In genomic region chr1:38767812-38768211, GRCm38 (mm10) we compare ENCODE assay signal across 8 mouse cellular contexts.
DNase-seq lines count a peak whose midpoint lies in the region; ATAC-seq and TF ChIP-seq lines count a peak whose summit lies in the region.

No protein-coding gene starts in this region.

- TF ChIP-seq POLR2A in heart, adult 2 months (IDR thresholded peaks at IDR 0.05; ENCODE audit: insufficient read depth, low read depth, low read length) = no peak
- no peak for TF ChIP-seq POLR2A in testis, adult 2 months (IDR thresholded peaks at IDR 0.05; ENCODE audit: control insufficient read depth, low read depth, low read length)

- no peaks in the 10 kb centered on the region for H3K79me2 ChIP-seq in heart, adult 2 months (replicated peaks; ENCODE audit: control insufficient read depth, insufficient read depth, low read length)

- 10% methylated on average over 11 of the region's 11 CpGs for WGBS in embryonic facial prominence, embryonic 11.5 days
- WGBS in heart, adult 2 months = 17% methylated on average over 11 of the region's 11 CpGs
- 9% methylated on average over 11 of the region's 11 CpGs for WGBS in kidney, embryonic 15.5 days
- WGBS in liver, embryonic 14.5 days (ENCODE audit: insufficient replicate concordance) = 10% methylated on average over 11 of the region's 11 CpGs
- WGBS in neural tube, embryonic 13.5 days = 9% methylated on average over 11 of the region's 11 CpGs

- intact Hi-C loops in heart, adult 2 months (cut with DNase I) = loop anchor here (1.0 kb wide), 2 partner anchors 375 to 583 kb away; no protein-coding TSS in a partner anchor

- H3K9ac ChIP-seq in embryonic facial prominence, embryonic 11.5 days (replicated peaks; ENCODE audit: low read length) = no peak overlapping the region
- H3K9ac ChIP-seq in heart, adult 2 months (ENCODE audit: low read depth, low read length) = no peak overlapping the region
- H3K9ac ChIP-seq in kidney, embryonic 15.5 days = peak overlapping the region; percentile 33; the same call in 1 of the 2 replicates
- peak overlapping the region; percentile 27 for H3K9ac ChIP-seq in liver, embryonic 14.5 days (replicated peaks)
- 0 out of 2 replicates have a peak overlapping the region, but pooled peaks have one; percentile 41 for H3K9ac ChIP-seq in neural tube, embryonic 13.5 days

- no peak overlapping the region; the same call in 1 of the 2 replicates for H3K4me2 ChIP-seq in embryonic facial prominence, embryonic 11.5 days (ENCODE audit: low read depth, low read length)
- H3K4me2 ChIP-seq in kidney, embryonic 15.5 days = peak overlapping the region; percentile 53
- peak overlapping the region; percentile 59 for H3K4me2 ChIP-seq in liver, embryonic 14.5 days (ENCODE audit: low read depth)
- H3K4me2 ChIP-seq in neural tube, embryonic 13.5 days = peak overlapping the region; percentile 38

- H3K36me3 ChIP-seq in embryonic facial prominence, embryonic 11.5 days (replicated peaks; ENCODE audit: control insufficient read depth, insufficient read depth, low read depth, low read length) = no peaks in the 10 kb centered on the region
- no peaks in the 10 kb centered on the region for H3K36me3 ChIP-seq in heart, adult 2 months (ENCODE audit: control insufficient read depth, insufficient read depth, low read length)
- H3K36me3 ChIP-seq in kidney, embryonic 15.5 days = no peaks in the 10 kb centered on the region
- no peaks in the 10 kb centered on the region for H3K36me3 ChIP-seq in liver, embryonic 14.5 days (replicated peaks; ENCODE audit: control insufficient read depth, insufficient read depth, low read depth)
- no peaks in the 10 kb centered on the region for H3K36me3 ChIP-seq in neural tube, embryonic 13.5 days
- no peaks in the 10 kb centered on the region for H3K36me3 ChIP-seq in testis, adult 2 months (ENCODE audit: control insufficient read depth, insufficient read depth, low read length)

- DNase-seq in 3134 (ENCODE audit: extremely low read depth, insufficient read length, low spot score) = peak; percentile 29
- peak; percentile 69 to 75 for DNase-seq in adrenal gland, adult 18-20 months (ENCODE audit: low spot score in 2 of 2)
- peak; percentile 91 for DNase-seq in embryonic facial prominence, embryonic 11.5 days (ENCODE audit: low spot score)
- DNase-seq in heart, adult 2 months = peak; percentile 63 to 80
- DNase-seq in liver, embryonic 14.5 days (ENCODE audit: low read depth in 3 of 3, low spot score in 3 of 3) = peak; percentile 49 to 58 (median 52)

- TF ChIP-seq CTCF in heart, adult 2 months (IDR thresholded peaks at IDR 0.05) = peak; percentile 82
- peak; percentile 93 for TF ChIP-seq CTCF in liver, embryonic 14.5 days (IDR thresholded peaks at IDR 0.05; ENCODE audit: low read depth)
- TF ChIP-seq CTCF in testis, adult 2 months (IDR thresholded peaks at IDR 0.05; ENCODE audit: control insufficient read depth, insufficient read depth, insufficient replicate concordance, low read depth, low read length) = peak; percentile 90

- H3K27ac ChIP-seq in embryonic facial prominence, embryonic 11.5 days (replicated peaks; ENCODE audit: low read depth, low read length) = no peak overlapping the region
- H3K27ac ChIP-seq in heart, adult 2 months = no peak overlapping the region
- peak overlapping the region; percentile 91 for H3K27ac ChIP-seq in kidney, embryonic 15.5 days
- peak overlapping the region; percentile 53 for H3K27ac ChIP-seq in liver, embryonic 14.5 days
- peak overlapping the region; percentile 81 for H3K27ac ChIP-seq in neural tube, embryonic 13.5 days (replicated peaks)
- no peak overlapping the region for H3K27ac ChIP-seq in testis, adult 2 months (ENCODE audit: control insufficient read depth, insufficient read depth, low read depth, low read length)

- no peaks in the 10 kb centered on the region for H3K9me3 ChIP-seq in embryonic facial prominence, embryonic 11.5 days (replicated peaks; ENCODE audit: control insufficient read depth, low read length)
- no peaks in the 10 kb centered on the region for H3K9me3 ChIP-seq in kidney, embryonic 15.5 days (replicated peaks)
- no peaks in the 10 kb centered on the region for H3K9me3 ChIP-seq in liver, embryonic 14.5 days (ENCODE audit: control insufficient read depth, low read length)
- no peaks in the 10 kb centered on the region for H3K9me3 ChIP-seq in neural tube, embryonic 13.5 days

- no peaks in the 10 kb centered on the region for H3K27me3 ChIP-seq in embryonic facial prominence, embryonic 11.5 days (ENCODE audit: control insufficient read depth, insufficient read depth, low read length)
- no peaks in the 10 kb centered on the region for H3K27me3 ChIP-seq in heart, adult 2 months (ENCODE audit: control insufficient read depth, insufficient read depth, low read length)
- 0 out of 2 replicates have a peak, but pooled peaks cover 3% of the 10 kb centered on the region for H3K27me3 ChIP-seq in kidney, embryonic 15.5 days
- no peaks in the 10 kb centered on the region for H3K27me3 ChIP-seq in liver, embryonic 14.5 days (ENCODE audit: control insufficient read depth, insufficient read depth, low read length)
- no peaks in the 10 kb centered on the region; the same call in 1 of the 2 replicates for H3K27me3 ChIP-seq in neural tube, embryonic 13.5 days
- H3K27me3 ChIP-seq in testis, adult 2 months (ENCODE audit: control insufficient read depth, insufficient read depth, low read length) = no peaks in the 10 kb centered on the region

- no peak for ATAC-seq in embryonic facial prominence, embryonic 11.5 days (replicated peaks; ENCODE audit: insufficient number of reproducible peaks, low FRiP score, low TSS enrichment, low read depth)
- 0 out of 2 replicates have a peak, but pooled peaks have one; percentile 38 for ATAC-seq in kidney, embryonic 15.5 days (replicated peaks; ENCODE audit: low FRiP score)
- ATAC-seq in liver, embryonic 14.5 days (ENCODE audit: insufficient read depth) = peak; percentile 35; the same call in 1 of the 2 replicates
- ATAC-seq in neural tube, embryonic 13.5 days (ENCODE audit: low read depth) = peak; percentile 75

- no peak for TF ChIP-seq EP300 in heart, adult 2 months (IDR thresholded peaks at IDR 0.05; ENCODE audit: insufficient read depth, low read depth, low read length)
- no peak for TF ChIP-seq EP300 in liver, embryonic 14.5 days (IDR thresholded peaks at IDR 0.05; ENCODE audit: low read depth)

- H3K4me3 ChIP-seq in embryonic facial prominence, embryonic 11.5 days (ENCODE audit: low read depth, low read length) = 0 out of 2 replicates have a peak overlapping the region, but pooled peaks have one; percentile 1
- H3K4me3 ChIP-seq in heart, adult 2 months = no peak overlapping the region
- peak overlapping the region; percentile 30 for H3K4me3 ChIP-seq in kidney, embryonic 15.5 days (replicated peaks)
- H3K4me3 ChIP-seq in liver, embryonic 14.5 days (ENCODE audit: insufficient read depth in 1 of 2, low read depth in 2 of 2, low read length in 2 of 2) = no peak overlapping the region; a peak in 1 of 4 replicates
- H3K4me3 ChIP-seq in neural tube, embryonic 13.5 days = no peak overlapping the region
- H3K4me3 ChIP-seq in testis, adult 2 months (ENCODE audit: control insufficient read depth, low read depth, low read length) = no peak overlapping the region

- H3K4me1 ChIP-seq in embryonic facial prominence, embryonic 11.5 days (ENCODE audit: control insufficient read depth, insufficient read depth, low read length) = no peaks in the 10 kb centered on the region
- H3K4me1 ChIP-seq in heart, adult 2 months (ENCODE audit: control insufficient read depth, insufficient read depth, low read length) = no peaks in the 10 kb centered on the region
- peaks cover 38% of the 10 kb centered on the region for H3K4me1 ChIP-seq in kidney, embryonic 15.5 days
- peaks cover 8 to 16% of the 10 kb centered on the region in 2 experiments; a peak in 3 of 4 replicates for H3K4me1 ChIP-seq in liver, embryonic 14.5 days (replicated peaks; ENCODE audit: control insufficient read depth in 2 of 2, insufficient read depth in 2 of 2, low read length in 1 of 2)
- H3K4me1 ChIP-seq in neural tube, embryonic 13.5 days (replicated peaks) = peaks cover 50% of the 10 kb centered on the region
- peaks cover 6% of the 10 kb centered on the region for H3K4me1 ChIP-seq in testis, adult 2 months (ENCODE audit: control insufficient read depth, insufficient read depth, low read length)

Comparison
In these comparisons a context has a peak if more than half of its experiments do, and no peak if none do; other contexts are left out.
1. DNase-seq: peak in every context shown above with its lines; median percentile 91 in embryonic facial prominence, embryonic 11.5 days; 72 in adrenal gland, adult 18-20 months; 72 in heart, adult 2 months; 52 in liver, embryonic 14.5 days; 29 in 3134.
2. H3K27ac ChIP-seq: peak in kidney, embryonic 15.5 days (single experiment), liver, embryonic 14.5 days (single experiment) and neural tube, embryonic 13.5 days (single experiment); none in embryonic facial prominence, embryonic 11.5 days (single experiment), heart, adult 2 months (single experiment) and testis, adult 2 months (single experiment).
3. H3K4me3 ChIP-seq: peak in embryonic facial prominence, embryonic 11.5 days (single experiment) and kidney, embryonic 15.5 days (single experiment); none in heart, adult 2 months (single experiment), liver, embryonic 14.5 days (0 of 2), neural tube, embryonic 13.5 days (single experiment) and testis, adult 2 months (single experiment).
4. H3K9ac ChIP-seq: peak in kidney, embryonic 15.5 days (single experiment), liver, embryonic 14.5 days (single experiment) and neural tube, embryonic 13.5 days (single experiment); none in embryonic facial prominence, embryonic 11.5 days (single experiment) and heart, adult 2 months (single experiment).
5. Peak in every context shown above with its lines, with median percentiles within 50 percentile points of each other: CTCF ChIP-seq.